Mouse (Mus musculus) neutrophil, adult 59 days (primary cell): ENCODE data around the gene Vezf1. TPM values are rescaled to one million over a fixed set of nuclear protein-coding genes. Genes with fewer than 3 reads are reported as not detected.

ENCODE experiments used
- total RNA-seq, 2 experiments: library from RNA; stranded (reverse); gene quantifications; 1 replicate in 1 of 2; 2 replicates in 1 of 2; pipeline ENCODE4 v1.2.4; 2023

Gene Vezf1
- 10 to 100 TPM; 33.7 to 38.8 TPM for total RNA-seq

DNA sequence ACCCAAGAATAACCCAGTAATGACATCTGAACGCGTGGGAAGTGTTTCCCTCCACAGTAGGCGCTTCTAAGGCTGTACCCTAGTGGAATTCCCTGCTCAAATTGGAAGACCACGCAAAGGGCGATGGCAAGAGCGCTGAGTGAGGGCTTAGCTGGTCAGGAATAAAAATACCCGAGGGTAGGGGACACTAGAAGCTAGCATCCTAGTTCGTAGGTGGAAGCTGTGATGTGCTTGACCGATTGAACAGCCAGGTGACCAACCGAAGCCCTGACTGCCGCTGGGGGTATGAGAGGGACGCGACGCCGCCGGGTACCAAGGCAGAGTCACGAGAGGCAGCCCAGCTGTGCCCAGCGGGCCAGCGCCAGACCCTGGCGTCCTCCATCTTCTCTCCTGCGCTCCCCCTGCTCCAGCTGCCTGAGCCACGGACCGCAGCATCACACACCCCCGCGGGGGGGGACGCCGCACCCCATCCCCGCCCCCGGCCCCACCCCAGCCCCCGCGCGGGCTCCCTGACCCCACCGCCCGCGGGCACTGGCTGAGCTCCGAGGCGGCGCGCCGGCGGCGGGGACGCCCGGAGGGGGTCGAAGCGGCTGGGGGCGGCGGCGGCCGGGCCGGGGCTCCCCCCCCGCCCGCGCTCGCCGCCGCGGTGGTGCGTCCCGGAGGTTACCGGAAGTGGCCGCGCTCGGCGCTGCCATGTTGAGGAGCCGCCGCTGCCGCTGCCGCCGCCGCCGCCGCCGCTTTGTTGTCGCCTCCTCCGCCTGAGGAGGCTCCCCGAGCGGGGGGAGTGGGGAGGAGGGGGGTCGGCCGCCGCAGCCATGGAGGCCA lies at the start of gene Vezf1:
TSS of gene Vezf1 (plus strand) at position 694 of the 825 bp plus-strand sequence.

DNA sequence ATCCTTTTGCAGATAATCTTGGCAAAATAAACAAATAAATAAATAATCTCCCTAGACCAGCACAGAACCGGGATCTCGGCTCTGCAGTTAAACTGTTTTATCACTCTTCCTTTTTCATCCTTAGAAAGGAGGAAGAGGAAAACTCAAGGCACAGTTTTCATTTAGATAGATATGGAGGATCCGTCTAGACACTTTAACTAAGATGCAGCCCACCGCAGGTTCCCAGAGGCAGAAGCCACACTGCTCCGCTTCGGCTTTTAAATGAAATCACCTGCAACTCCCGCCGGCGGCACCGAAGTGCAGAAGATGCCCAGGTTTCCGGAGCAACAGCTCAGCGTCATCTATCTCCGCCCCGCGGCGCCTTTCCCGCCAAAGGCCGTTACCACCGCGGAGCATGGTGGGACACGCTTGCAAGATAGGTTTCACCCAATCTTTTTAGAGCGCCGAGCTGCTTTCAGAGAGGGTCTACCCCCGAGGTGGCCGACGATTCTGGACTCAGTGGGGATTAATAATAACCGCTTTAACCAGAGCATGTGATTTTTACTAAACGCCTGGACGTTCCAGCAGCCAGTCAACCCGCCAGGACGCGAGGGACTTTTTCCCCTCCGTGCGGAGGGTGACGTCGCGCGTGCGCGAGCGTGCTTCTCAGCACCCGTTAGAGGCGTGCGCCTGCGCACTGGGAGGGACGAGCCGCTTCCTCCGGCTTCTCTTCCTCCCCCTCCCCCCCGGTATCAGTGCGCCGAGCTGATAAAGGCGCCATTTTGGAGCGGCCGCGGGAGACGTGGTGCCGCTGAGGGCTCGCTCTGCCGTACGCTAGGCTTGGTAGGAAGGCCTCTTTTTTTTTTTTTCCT lies 20.9 kb upstream of the Vezf1 start, which contains the start of gene Srsf1:
TSS of gene Srsf1 (plus strand) at position 430 of the 851 bp plus-strand sequence.

DNA sequence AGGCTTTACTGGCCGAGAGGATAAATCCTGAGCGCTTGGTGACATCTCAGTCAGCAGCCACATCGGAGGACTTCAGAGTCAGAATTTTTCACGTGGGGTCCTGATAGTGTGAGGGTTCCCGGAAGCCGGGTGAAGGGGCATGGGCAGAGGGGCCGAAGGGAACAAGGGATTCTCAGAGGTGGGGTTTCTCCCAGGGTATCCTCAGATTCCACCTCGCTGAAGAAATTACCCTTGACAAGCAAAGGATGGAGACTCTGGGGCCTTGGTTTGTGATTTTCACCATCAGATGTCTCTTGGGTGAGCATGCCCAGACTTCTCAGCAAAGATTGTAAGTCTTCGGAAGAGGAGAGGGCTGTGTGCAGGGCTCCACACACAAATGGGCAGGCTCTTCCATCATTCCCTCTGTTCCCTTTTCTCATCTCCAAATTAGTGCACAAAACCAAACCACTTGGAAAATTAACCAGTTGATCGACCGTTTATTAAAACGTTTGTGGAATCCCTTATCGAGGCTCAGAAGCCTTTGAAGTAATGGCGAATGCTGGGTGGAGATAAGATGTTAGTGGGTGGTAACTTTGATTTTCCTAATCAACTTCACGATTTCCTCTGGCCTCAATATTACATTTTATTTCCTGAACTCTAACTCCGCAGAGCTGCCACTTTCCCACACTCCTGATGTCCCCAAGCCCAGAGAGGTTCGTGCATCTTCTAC lies 30.1 kb downstream of the Vezf1 start, which contains the start of gene Cuedc1:
TSS of gene Cuedc1 (plus strand) at position 38 of the 709 bp plus-strand sequence.

Other genes with a start within 250 kb of the Vezf1 start
- not detected for gene Lpo, start 240.0 kb upstream of the Vezf1 start, total RNA-seq
- 1 to 10 TPM; 2.8 to 3.9 TPM for gene Mks1, start 215.1 kb upstream of the Vezf1 start, total RNA-seq
- 10 to 100 TPM; 17.9 to 58.4 TPM for gene Epx, start 192.7 kb upstream of the Vezf1 start, total RNA-seq
- gene Olfr462, start 176.0 kb upstream of the Vezf1 start, total RNA-seq, result not detected
- gene Olfr463, start 170.9 kb upstream of the Vezf1 start, total RNA-seq, result not detected
- gene Olfr464, start 147.3 kb upstream of the Vezf1 start, total RNA-seq, result not detected
- 10 to 100 TPM; 13.4 to 14.8 TPM for gene Dynll2, start 80.7 kb upstream of the Vezf1 start, total RNA-seq
- gene Srsf1, start 20.9 kb upstream of the Vezf1 start, total RNA-seq, result 100 to 1,000 TPM; 179 to 200 TPM
- gene Cuedc1, start 29.8 kb downstream of the Vezf1 start, total RNA-seq, result 1 to 10 TPM; 6.7 to 8.7 TPM
- gene Mrps23, start 136.1 kb downstream of the Vezf1 start, total RNA-seq, result 10 to 100 TPM; 38.3 to 50.6 TPM
- gene Ccdc182, start 225.8 kb downstream of the Vezf1 start, total RNA-seq, result not detected